Mouse (Mus musculus) forelimb bud, embryonic 11.5 days (tissue): ENCODE data around the gene Pspn.

Experiments used
- DNase-seq: peaks from one replicate; pipeline ENCODE4 v3.0.0-alpha.2; 2012; ENCODE audit warnings: low read depth, low spot score

The Pspn gene

DNA sequence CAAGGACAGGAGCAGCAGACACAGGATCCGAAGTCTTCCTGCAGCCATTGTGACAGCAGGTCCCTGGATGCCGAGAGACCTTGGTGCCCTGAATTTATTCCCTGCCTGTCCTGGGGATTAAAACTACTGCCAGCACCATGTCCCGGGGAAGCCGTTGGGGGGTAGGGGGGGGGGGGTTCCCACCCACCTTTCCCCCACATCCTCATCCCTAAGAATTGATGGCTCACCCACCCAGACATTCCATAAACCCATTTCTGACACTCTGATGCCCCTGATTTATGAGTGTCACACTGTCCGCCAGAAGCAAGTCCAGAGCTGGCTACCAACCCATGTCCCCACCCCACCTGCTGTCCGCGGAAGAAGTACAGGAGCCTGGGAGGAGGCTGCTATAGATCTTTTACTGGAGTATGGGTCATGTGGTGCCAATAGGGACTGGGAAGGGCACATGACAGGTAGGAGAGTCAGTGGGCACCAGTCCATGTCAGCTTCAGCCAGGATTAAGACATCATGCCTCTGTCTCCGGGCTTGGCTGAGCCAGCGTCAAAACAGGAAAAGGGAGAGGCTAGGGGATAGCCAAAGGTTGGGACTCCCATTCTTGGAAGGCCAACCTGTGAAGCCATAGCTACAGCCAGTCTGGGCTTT is at the start of gene Pspn:
TSS of gene Pspn (minus strand) at position 51 of the 642 bp plus-strand sequence.
- DNase-seq: no peak

GRCm38 (mm10) chr17:57048816-57049215 is 49.0 kb upstream of the Pspn start:
- no peak for DNase-seq

GRCm38 (mm10) chr17:57047406-57047805 is 47.6 kb upstream of the Pspn start:
- no peak for DNase-seq

GRCm38 (mm10) chr17:57041554-57041953 is 41.7 kb upstream of the Pspn start, which contains the start of gene Slc25a41:
Gene Slc25a41, minus strand, starts transcription at chr17:57041654.
- no peak for DNase-seq

- DNase-seq: no peak
Measured at GRCm38 (mm10) chr17:57038978-57039377, 39.2 kb upstream of the Pspn start.

GRCm38 (mm10) chr17:57032854-57033253 is 33.0 kb upstream of the Pspn start:
- no peak for DNase-seq

DNA sequence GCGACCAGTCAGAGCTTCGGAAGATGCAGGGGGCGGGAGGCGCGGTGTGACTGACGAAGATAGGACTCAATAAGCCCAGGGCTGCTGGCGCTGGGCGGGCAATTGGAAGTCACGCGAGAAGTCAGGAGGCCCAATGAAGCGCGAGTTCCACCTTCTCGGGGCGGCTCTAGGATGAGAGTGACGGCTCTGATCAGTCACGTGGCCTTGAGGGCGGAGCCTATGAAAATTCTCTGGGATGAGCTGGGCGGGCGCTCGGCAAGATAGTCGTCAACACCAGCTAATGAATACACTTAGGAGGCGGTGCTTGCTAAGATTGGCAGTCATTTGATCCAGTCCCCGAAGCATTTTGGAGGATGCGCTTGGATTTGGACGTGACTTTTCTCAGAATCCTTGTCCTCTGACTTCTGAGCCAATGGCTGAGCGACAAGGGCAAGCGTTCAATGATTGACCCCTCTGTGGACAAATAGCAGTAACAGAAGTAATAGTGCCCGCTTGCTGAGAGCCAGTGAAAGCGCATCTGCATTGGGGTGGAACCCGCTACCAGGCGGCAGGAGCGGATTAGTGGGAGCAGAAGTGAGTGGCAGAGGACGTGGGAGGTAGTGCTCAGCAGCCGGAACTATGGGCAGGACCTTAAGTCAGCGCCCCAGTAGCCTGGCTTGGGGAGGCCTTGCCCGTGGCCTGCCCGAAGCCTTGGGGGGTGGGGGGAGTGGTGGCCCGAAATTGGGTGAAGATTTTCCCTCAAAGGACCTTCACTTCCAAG is 32.0 kb upstream of the Pspn start:
- peak; percentile 100 for DNase-seq

DNA sequence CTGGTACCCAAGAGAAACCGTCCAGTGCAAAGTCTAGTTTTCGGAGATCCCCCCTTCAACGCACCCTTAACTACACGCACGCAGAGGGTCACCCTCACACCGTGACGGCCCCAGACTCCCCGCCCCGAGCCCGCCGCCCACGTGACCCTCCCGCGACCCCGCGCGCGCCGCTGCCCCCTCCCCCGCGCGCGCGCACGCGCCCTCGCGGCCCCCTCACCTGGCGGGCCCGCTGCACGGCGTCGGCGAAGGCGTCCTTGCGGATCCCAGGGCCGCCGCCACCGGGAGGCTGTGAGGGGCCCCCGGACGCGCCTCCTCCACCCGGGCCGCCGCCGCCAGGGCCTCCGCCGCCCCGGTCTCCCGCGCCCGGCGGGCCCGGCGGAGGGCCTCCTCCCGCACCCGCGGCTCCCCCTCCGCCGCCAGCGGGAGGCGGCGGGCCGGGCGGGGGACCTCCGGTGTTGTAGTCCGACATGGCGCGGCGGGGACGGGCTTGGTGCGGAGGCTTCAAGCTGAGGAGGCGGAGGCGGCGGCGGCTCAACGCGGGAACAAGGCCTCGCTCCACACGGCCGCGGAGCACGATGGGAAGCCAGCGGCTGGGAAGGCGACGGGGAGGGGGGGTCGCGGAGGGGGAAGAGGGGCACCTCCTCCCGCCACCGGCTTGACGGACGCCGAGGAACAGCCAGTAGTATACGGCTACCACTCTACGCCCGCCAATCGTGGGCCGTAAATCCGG is 31.3 kb upstream of the Pspn start, which contains the start of gene Khsrp:
TSS of gene Khsrp (minus strand) at position 592 of the 730 bp plus-strand sequence.
- DNase-seq: no peak

GRCm38 (mm10) chr17:57029691-57030090 is 29.9 kb upstream of the Pspn start:
- no peak for DNase-seq

- DNase-seq: no peak
Measured at GRCm38 (mm10) chr17:57027471-57027870, 27.7 kb upstream of the Pspn start.

GRCm38 (mm10) chr17:57020960-57021359 is 21.1 kb upstream of the Pspn start:
- no peak for DNase-seq

DNA sequence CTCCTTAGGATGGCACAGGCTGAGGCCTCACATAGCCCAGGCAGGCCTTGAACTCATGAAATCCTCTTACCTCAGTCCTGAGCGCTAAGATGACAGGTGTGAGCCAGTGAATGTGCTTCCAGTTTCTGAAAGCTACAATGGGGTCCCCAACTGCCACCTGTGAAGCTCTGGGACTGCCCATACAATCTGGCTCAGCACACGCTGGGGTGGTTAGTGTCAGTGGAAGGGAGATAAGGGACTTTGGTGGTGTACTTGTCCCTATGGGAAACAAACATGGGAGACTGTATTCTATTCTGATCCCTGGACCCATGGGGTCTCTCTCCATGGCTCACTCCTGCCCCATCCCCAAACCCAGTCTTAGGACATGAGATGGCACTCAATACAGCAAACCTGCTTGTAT is 19.9 kb upstream of the Pspn start:
- DNase-seq: no peak

- no peak for DNase-seq
Measured at GRCm38 (mm10) chr17:57012245-57012795, 12.5 kb upstream of the Pspn start.

- DNase-seq: peak; percentile 100
Measured at GRCm38 (mm10) chr17:57011236-57012141, 11.7 kb upstream of the Pspn start, which contains the start of the genes Gtf2f1 and Gm17949. Gene Gtf2f1, minus strand, starts transcription at chr17:57011288. Gene Gm17949, plus strand, starts transcription at chr17:57011469.

GRCm38 (mm10) chr17:57010911-57011235 is 11.1 kb upstream of the Pspn start:
- DNase-seq: no peak

- no peak for DNase-seq
Measured at GRCm38 (mm10) chr17:57007137-57007905, 7.5 kb upstream of the Pspn start.

DNA sequence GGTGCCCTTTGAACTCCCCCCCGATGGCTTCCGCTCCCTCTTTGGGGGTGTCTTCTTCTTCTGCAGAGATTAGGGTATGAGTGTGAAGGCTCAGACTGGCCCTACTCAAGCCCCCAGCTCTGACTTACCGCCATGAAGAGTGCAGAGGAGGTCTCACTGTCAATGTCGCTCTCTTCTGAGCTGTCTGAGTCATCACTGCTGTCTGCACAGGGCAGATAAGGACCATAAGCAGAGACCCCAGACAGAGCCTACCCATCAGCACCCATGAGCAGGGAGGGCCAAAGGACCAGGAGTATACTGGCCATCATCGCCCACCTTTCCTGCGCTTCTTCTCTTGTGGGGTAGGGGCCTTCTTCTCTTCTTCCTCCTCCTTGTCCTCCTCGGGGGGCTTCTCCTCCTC is 4.2 kb upstream of the Pspn start:
- no peak for DNase-seq

DNA sequence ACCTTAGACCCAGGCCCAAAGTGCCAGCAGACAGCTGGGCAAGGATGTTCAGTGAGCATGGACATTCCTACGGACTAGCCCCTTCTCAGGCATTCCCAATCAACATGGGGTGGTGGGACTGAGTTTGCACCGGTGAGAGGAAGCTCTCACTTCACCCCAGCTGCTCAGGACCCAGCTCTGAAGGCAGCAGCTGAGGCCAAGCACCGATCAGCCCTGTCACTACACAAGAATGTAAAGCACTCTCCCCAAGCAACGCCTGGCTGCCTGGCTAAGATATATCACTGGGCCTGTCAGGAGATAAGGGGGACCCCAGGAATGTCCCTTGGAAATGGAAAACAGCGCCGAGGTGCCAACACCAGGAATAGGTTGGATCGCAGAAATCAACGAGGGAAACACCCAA is 1.4 kb upstream of the Pspn start:
- DNase-seq: no peak

DNA sequence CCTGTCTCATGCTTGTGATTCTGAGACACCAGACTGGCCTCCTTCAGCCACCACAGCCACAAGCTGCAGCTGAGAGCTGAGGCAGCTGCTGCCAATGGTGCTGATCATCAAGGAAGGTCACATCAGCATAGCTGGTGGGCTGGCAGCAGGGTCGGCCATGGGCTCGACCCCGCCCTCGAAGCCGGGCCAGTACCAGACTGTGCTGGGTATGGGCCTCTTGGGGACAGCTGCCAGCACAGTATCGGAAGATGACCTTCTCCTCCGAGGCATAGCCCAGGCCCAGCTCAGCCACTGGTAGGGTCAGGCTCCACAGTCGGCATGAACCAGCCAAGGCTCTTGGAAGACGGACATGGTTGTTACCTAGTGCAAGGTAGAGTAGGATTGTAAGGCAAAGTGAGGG is 404 bp downstream of the Pspn start:
- no peak for DNase-seq

DNA sequence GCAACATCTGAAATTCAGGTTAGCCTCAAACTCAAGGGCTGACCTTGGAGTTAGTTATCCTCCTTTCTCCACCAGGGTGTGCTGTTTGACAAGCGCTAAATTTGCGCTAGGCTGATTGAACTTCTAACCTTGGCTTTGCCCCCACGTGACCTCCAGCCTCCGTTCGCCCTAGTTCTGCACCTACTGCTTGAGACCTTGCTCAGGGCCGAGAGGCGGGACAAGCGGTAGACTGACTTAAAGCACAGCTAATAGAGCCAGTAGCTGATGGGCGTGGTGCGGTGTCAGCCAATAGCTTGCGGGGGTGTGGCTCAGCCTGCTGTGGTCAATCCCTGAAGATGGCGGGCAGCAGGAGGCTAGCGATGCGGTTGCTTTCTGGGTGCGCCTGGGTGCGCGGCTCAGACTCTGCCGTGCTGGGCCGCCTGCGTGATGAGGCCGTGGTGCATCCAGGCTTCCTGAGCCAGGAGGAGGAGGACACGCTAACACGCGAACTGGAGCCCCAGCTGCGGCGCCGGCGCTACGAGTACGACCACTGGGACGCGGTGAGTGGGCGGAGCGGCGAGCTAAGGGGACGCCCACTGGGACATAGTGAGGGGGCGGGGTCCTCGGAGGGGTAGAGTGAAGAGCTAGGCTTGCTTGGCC is 2.7 kb downstream of the Pspn start, which contains the start of gene Alkbh7:
TSS of gene Alkbh7 (plus strand) at position 311 of the 639 bp plus-strand sequence.
- DNase-seq: peak; percentile 97
